Mouse (Mus musculus) layer of hippocampus, postnatal 14 days (tissue): ENCODE data around the gene H2al1n. TPM values are rescaled to one million over a fixed set of nuclear protein-coding genes. Genes with fewer than 3 reads are reported as not detected.
A peak's percentile ranks its signal among the peaks of the same experiment; 100 is the strongest.
"Not testable (repeated sequence)": the region's sequence is repeated elsewhere in the genome, so short reads cannot be mapped to it uniquely, and the experiment has no call there.

ENCODE experiments used
- DNase-seq, 2 experiments: peaks; one replicate each; pipeline ENCODE4 v3.0.0; 2021 to 2022; ENCODE audit warnings: low spot score in 2 of 2, mixed read lengths in 1 of 2
- long read RNA-seq, 2 experiments: library from polyadenylated mRNA; stranded (forward); transcript quantifications; one replicate each; pipeline ENCODE4 v2.0.0; 2021
- total RNA-seq, 2 experiments: library from RNA; stranded (reverse); gene quantifications; 2 replicates each; pipeline ENCODE4 v1.2.3; 2021

H2al1n gene
- not detected for total RNA-seq
- long read RNA-seq, experiment 1: 0 reads
- long read RNA-seq, experiment 2: 0 reads

- DNase-seq: not testable (repeated sequence)
Measured at GRCm38 (mm10) chrX:14210848-14211247, at the start of gene H2al1n. Gene H2al1n, plus strand, starts transcription at chrX:14211148.

DNA sequence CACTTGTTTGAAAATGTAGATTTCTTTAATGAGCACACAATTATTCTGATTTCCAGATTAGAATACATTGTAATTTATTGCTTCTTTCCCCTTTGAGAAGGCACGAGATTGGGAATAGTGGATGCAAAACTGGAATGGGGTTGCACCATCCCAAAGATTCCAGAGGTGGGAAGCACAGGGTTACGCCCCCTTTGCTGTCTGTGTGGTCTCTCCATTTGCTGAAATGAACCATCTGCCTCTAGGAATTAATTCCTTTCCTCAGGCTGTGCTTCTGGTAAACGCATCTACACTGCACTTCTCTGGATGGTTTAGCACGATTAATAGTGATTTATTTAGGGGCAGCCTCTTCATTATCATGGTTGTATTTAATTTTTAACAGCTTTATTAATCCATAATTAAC, 11.7 kb upstream of the H2al1n start:
- no peak for DNase-seq

DNA sequence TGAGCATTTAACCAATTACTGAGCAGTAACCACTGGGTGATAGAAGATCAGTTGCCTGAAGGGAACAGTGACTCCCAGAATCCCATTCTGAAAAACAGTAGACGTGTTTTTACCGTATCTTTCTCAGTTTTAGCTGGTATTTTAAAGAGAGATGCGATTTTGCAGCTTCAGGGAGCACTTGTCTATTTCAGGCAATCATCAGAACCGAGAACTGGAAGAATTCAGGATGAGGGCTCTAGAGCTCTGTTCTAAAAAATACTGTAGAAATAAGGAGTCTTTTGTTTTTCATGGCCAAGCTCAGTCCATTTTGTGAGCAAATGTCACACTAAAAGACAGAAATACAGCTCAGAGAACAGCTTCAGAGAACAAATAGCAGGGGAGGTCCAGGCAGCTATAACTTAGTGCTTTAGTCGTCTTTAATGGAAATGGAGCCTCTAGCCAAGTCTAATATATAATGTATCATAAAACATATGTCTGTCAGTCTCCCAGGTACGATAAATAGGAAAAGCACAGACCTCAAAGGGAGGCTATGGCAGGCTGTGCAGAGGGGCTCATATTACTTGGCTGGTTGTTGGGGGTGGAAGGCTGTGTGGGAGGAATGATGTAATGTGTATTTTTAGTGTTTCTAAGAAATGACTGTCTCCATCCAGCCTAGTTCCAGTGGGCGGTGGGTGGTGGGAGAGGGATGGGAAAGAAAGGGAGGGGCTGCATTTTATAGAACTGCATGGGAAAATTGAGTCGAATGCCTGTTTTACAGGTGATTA, 4.7 kb upstream of the H2al1n start:
- DNase-seq: peak in 1 of 2 experiments; percentile 4

DNA sequence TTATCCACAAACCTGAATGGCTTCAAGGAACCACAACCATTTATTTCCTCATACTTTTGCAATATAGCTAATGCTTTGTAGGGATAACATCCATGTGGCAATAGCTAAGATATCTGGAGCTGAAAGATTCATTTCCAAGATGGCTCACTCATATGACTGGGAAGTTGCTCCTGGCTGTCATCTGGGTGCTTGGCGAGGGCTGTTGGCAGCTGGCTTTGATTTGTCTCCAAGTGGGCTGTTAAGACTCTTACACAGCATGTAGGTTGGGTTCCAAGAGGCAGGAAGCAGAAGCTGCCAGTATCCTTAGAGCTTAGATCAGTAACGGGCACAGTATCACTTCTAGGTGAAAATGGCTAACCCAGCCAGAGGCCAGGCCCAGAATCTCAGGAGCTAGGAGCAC, 18.3 kb downstream of the H2al1n start:
- DNase-seq: peak in 1 of 2 experiments; percentile 5

- DNase-seq: peak in 1 of 2 experiments; percentile 5
Measured at GRCm38 (mm10) chrX:14259597-14260239, 48.8 kb downstream of the H2al1n start.
